Mouse (Mus musculus): ENCODE data around the gene Lpar5. TPM values are rescaled to one million over a fixed set of nuclear protein-coding genes. Genes with fewer than 3 reads are reported as not detected.
"Not testable (repeated sequence)": the region's sequence is repeated elsewhere in the genome, so short reads cannot be mapped to it uniquely, and the experiment has no call there.

Gene Lpar5
- polyA plus RNA-seq, 1 experiment from 2014 or later, result 1.1 TPM

DNA sequence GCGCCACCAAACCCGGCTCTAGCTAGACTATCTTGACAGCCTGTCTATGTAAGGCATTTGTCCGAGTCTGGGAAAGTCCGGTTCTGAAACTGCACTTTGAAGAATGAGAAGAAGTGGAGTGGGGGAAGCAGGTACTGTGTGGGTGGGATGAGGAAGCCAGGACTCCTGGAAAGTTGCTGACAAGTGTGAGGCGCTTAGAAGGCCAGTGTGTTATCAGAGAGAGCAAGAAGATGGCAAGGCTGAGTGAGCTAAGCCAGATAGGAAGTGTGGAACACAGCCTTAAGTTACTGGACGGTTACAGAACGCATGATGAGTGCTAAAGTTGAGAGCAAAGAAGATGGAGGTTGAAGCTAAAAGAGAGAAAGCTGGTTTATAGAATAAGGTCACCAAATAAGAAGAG, 25.6 kb upstream of the Lpar5 start:
- ATAC-seq (ENCODE audit: low read depth), result no peak
- DNase-seq (ENCODE audit: low spot score), result no peak
- H3K4me1 ChIP-seq (ENCODE audit: control insufficient read depth, insufficient read depth, low read length), result peaks cover 8% of the 10 kb centered on the region; the same call in 1 of the 2 replicates
- no peak overlapping the region for H3K27ac ChIP-seq (replicated peaks; ENCODE audit: low read depth, low read length)
- H3K9me3 ChIP-seq (ENCODE audit: control insufficient read depth, low read length), result no peaks in the 10 kb centered on the region
- no peaks in the 10 kb centered on the region for H3K27me3 ChIP-seq (replicated peaks; ENCODE audit: control insufficient read depth, insufficient read depth, low read length)
- 91% methylated on average over 7 of the region's 7 CpGs for WGBS
- H3K9ac ChIP-seq (ENCODE audit: low read depth, low read length), result no peak overlapping the region
- no peak overlapping the region for H3K4me2 ChIP-seq (ENCODE audit: low read depth, low read length)
- peaks cover 38% of the 10 kb centered on the region for H3K36me3 ChIP-seq (ENCODE audit: control insufficient read depth, insufficient read depth, low read length)
- H3K4me3 ChIP-seq (ENCODE audit: low read depth, low read length), result no peak overlapping the region

DNA sequence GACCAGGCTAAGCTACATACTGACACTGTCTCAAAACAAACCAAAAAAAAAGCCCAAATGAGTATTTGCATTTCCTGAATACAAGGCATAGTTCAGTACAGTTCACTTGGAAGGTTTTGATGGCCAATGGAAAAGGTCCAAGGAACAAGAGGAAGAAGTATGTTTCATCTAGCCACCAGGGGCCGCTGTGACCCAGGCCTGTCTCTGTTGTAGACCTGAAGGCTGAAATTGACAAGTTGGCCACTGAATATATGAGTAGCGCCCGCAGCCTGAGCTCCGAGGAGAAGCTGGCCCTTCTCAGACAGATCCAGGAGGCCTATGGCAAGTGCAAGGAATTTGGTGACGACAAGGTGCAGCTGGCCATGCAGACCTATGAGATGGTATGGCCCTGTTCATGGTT, 21.0 kb upstream of the Lpar5 start:
- H3K27me3 ChIP-seq (replicated peaks; ENCODE audit: control insufficient read depth, insufficient read depth, low read length), result no peaks in the 10 kb centered on the region
- no peak overlapping the region for H3K27ac ChIP-seq (replicated peaks; ENCODE audit: low read depth, low read length)
- WGBS, result 25% methylated on average over 5 of the region's 5 CpGs
- H3K36me3 ChIP-seq (ENCODE audit: control insufficient read depth, insufficient read depth, low read length), result peaks cover 71% of the 10 kb centered on the region
- H3K4me2 ChIP-seq (ENCODE audit: low read depth, low read length), result no peak overlapping the region
- DNase-seq (ENCODE audit: low spot score) (peak; percentile 87), ATAC-seq (ENCODE audit: low read depth) (peak; percentile 45; the same call in 1 of the 2 replicates)
- H3K9me3 ChIP-seq (ENCODE audit: control insufficient read depth, low read length), result no peaks in the 10 kb centered on the region
- no peak overlapping the region for H3K4me3 ChIP-seq (ENCODE audit: low read depth, low read length)
- H3K9ac ChIP-seq (ENCODE audit: low read depth, low read length), result no peak overlapping the region
- H3K4me1 ChIP-seq (ENCODE audit: control insufficient read depth, insufficient read depth, low read length), result no peaks in the 10 kb centered on the region

GRCm38 (mm10) chr6:125049678-125050077, 18.0 kb upstream of the Lpar5 start, which contains the start of gene Acrbp:
Gene Acrbp, plus strand, starts transcription at chr6:125049689.
- H3K36me3 ChIP-seq (ENCODE audit: control insufficient read depth, insufficient read depth, low read length), result peaks cover 82% of the 10 kb centered on the region
- no peaks in the 10 kb centered on the region for H3K27me3 ChIP-seq (replicated peaks; ENCODE audit: control insufficient read depth, insufficient read depth, low read length)
- WGBS, result 35% methylated on average over 20 of the region's 20 CpGs
- ATAC-seq (ENCODE audit: low read depth), result no peak
- H3K4me2 ChIP-seq (ENCODE audit: low read depth, low read length), result no peak within 1 kb of the TSS
- H3K4me1 ChIP-seq (ENCODE audit: control insufficient read depth, insufficient read depth, low read length), result no peaks in the 10 kb centered on the region
- H3K27ac ChIP-seq (replicated peaks; ENCODE audit: low read depth, low read length), result no peak within 1 kb of the TSS
- DNase-seq (ENCODE audit: low spot score), result no peak
- H3K9me3 ChIP-seq (ENCODE audit: control insufficient read depth, low read length), result no peaks in the 10 kb centered on the region
- no peak within 1 kb of the TSS for H3K9ac ChIP-seq (ENCODE audit: low read depth, low read length)
- no peak within 1 kb of the TSS for H3K4me3 ChIP-seq (ENCODE audit: low read depth, low read length)

DNA sequence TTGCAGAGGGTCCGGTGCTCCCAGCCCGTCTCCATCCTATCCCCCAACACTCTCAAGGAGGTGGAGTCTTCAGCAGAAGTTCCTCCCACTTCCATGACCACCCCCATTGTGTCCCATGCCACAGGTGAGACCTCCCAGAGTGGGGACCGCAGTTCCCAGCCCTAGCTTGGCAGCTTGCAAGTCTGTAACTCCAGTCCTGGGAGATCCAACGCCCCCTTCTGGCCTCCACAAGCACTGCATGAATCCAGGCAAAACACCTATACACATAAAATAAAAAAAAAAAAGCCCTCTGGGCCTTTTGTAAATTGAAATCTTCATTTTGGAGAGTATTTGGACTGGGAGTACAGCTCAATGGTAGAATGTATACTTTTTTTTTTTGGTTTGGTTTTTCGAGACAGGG, 16.5 kb upstream of the Lpar5 start:
- Histone ChIP-seq H3K9me3 (ENCODE audit: control insufficient read depth, low read length) (no peaks in the 10 kb centered on the region), H3K27ac (replicated peaks; ENCODE audit: low read depth, low read length) (no peak overlapping the region), H3K4me1 (ENCODE audit: control insufficient read depth, insufficient read depth, low read length) (no peaks in the 10 kb centered on the region), H3K27me3 (replicated peaks; ENCODE audit: control insufficient read depth, insufficient read depth, low read length) (no peaks in the 10 kb centered on the region), H3K4me3 (ENCODE audit: low read depth, low read length) (no peak overlapping the region), H3K4me2 (ENCODE audit: low read depth, low read length) (no peak overlapping the region), H3K36me3 (ENCODE audit: control insufficient read depth, insufficient read depth, low read length) (peaks cover 84% of the 10 kb centered on the region), H3K9ac (ENCODE audit: low read depth, low read length) (no peak overlapping the region)
- 76% methylated on average over 5 of the region's 5 CpGs for WGBS
- DNase-seq (ENCODE audit: low spot score) (no peak), ATAC-seq (ENCODE audit: low read depth) (no peak)

DNA sequence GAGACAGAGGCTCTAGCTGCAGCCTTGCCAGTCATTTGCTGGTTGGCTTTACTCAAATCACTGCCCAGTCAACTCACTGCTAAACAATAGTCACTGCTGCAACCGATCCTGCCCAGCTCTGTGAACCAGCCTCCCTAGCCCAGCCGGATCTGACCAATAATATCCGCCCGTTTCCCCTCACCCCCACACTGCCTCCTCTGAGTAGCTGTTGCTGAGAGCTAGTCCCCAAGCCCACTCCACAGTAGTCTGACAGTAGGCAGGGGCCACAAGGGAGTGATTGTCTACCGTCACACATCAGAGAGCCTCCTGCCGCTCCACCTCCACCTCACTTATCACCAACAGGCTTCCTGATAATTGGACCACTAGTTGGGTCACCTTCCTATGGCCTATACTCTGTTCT, 6.2 kb upstream of the Lpar5 start:
- WGBS, result 32% methylated on average over 6 of the region's 6 CpGs
- H3K9me3 ChIP-seq (ENCODE audit: control insufficient read depth, low read length), result no peaks in the 10 kb centered on the region
- 0 out of 2 replicates have a peak overlapping the region, but pooled peaks have one; percentile 19 for H3K9ac ChIP-seq (ENCODE audit: low read depth, low read length)
- ATAC-seq (ENCODE audit: low read depth) (no peak), DNase-seq (ENCODE audit: low spot score) (no peak)
- no peaks in the 10 kb centered on the region; the same call in 1 of the 2 replicates for H3K36me3 ChIP-seq (ENCODE audit: control insufficient read depth, insufficient read depth, low read length)
- H3K4me2 ChIP-seq (ENCODE audit: low read depth, low read length), result no peak overlapping the region
- H3K4me3 ChIP-seq (ENCODE audit: low read depth, low read length), result no peak overlapping the region
- no peaks in the 10 kb centered on the region for H3K27me3 ChIP-seq (replicated peaks; ENCODE audit: control insufficient read depth, insufficient read depth, low read length)
- H3K27ac ChIP-seq (replicated peaks; ENCODE audit: low read depth, low read length), result no peak overlapping the region
- no peaks in the 10 kb centered on the region; the same call in 1 of the 2 replicates for H3K4me1 ChIP-seq (ENCODE audit: control insufficient read depth, insufficient read depth, low read length)

GRCm38 (mm10) chr6:125062511-125062910, 5.2 kb upstream of the Lpar5 start:
- no peaks in the 10 kb centered on the region for H3K36me3 ChIP-seq (ENCODE audit: control insufficient read depth, insufficient read depth, low read length)
- H3K27me3 ChIP-seq (replicated peaks; ENCODE audit: control insufficient read depth, insufficient read depth, low read length), result no peaks in the 10 kb centered on the region
- no peaks in the 10 kb centered on the region for H3K9me3 ChIP-seq (ENCODE audit: control insufficient read depth, low read length)
- H3K4me3 ChIP-seq (ENCODE audit: low read depth, low read length), result no peak overlapping the region
- 79% methylated on average over 4 of the region's 5 CpGs for WGBS
- DNase-seq (ENCODE audit: low spot score) (no peak), ATAC-seq (ENCODE audit: low read depth) (no peak)
- no peaks in the 10 kb centered on the region; the same call in 1 of the 2 replicates for H3K4me1 ChIP-seq (ENCODE audit: control insufficient read depth, insufficient read depth, low read length)
- H3K9ac ChIP-seq (ENCODE audit: low read depth, low read length), result no peak overlapping the region
- no peak overlapping the region for H3K4me2 ChIP-seq (ENCODE audit: low read depth, low read length)
- no peak overlapping the region for H3K27ac ChIP-seq (replicated peaks; ENCODE audit: low read depth, low read length)

GRCm38 (mm10) chr6:125063906-125064305, 3.8 kb upstream of the Lpar5 start:
- Histone ChIP-seq H3K27me3 (replicated peaks; ENCODE audit: control insufficient read depth, insufficient read depth, low read length) (no peaks in the 10 kb centered on the region), H3K4me1 (ENCODE audit: control insufficient read depth, insufficient read depth, low read length) (no peaks in the 10 kb centered on the region; the same call in 1 of the 2 replicates), H3K36me3 (ENCODE audit: control insufficient read depth, insufficient read depth, low read length) (no peaks in the 10 kb centered on the region), H3K9ac (ENCODE audit: low read depth, low read length) (no peak overlapping the region), H3K4me3 (ENCODE audit: low read depth, low read length) (no peak overlapping the region), H3K9me3 (ENCODE audit: control insufficient read depth, low read length) (no peaks in the 10 kb centered on the region), H3K27ac (replicated peaks; ENCODE audit: low read depth, low read length) (no peak overlapping the region), H3K4me2 (ENCODE audit: low read depth, low read length) (no peak overlapping the region)
- ATAC-seq (ENCODE audit: low read depth), result no peak
- WGBS, result 76% methylated on average over 6 of the region's 6 CpGs
- no peak for DNase-seq (ENCODE audit: low spot score)

- not testable (repeated sequence) for DNase-seq (ENCODE audit: low spot score); ATAC-seq (ENCODE audit: low read depth); H3K9ac ChIP-seq (ENCODE audit: low read depth, low read length); H3K27me3 ChIP-seq (replicated peaks; ENCODE audit: control insufficient read depth, insufficient read depth, low read length); H3K4me2 ChIP-seq (ENCODE audit: low read depth, low read length); H3K27ac ChIP-seq (replicated peaks; ENCODE audit: low read depth, low read length); H3K36me3 ChIP-seq (ENCODE audit: control insufficient read depth, insufficient read depth, low read length); H3K4me3 ChIP-seq (ENCODE audit: low read depth, low read length); H3K4me1 ChIP-seq (ENCODE audit: control insufficient read depth, insufficient read depth, low read length); H3K9me3 ChIP-seq (ENCODE audit: control insufficient read depth, low read length)
- WGBS, result no CpG with 5 or more reads among the region's 1 CpGs
Observed at GRCm38 (mm10) chr6:125065223-125065622, 2.5 kb upstream of the Lpar5 start.

GRCm38 (mm10) chr6:125071170-125071895, 3.6 kb downstream of the Lpar5 start:
- Histone ChIP-seq H3K27me3 (replicated peaks; ENCODE audit: control insufficient read depth, insufficient read depth, low read length) (no peaks in the 10 kb centered on the region), H3K36me3 (ENCODE audit: control insufficient read depth, insufficient read depth, low read length) (no peaks in the 10 kb centered on the region), H3K9me3 (ENCODE audit: control insufficient read depth, low read length) (no peaks in the 10 kb centered on the region), H3K9ac (ENCODE audit: low read depth, low read length) (0 out of 2 replicates have a peak overlapping the region, but pooled peaks have one; percentile 8), H3K27ac (replicated peaks; ENCODE audit: low read depth, low read length) (peak overlapping the region; percentile 91), H3K4me2 (ENCODE audit: low read depth, low read length) (peak overlapping the region; percentile 12; the same call in 1 of the 2 replicates), H3K4me3 (ENCODE audit: low read depth, low read length) (no peak overlapping the region), H3K4me1 (ENCODE audit: control insufficient read depth, insufficient read depth, low read length) (peaks cover 13% of the 10 kb centered on the region)
- peak; percentile 72 for ATAC-seq (ENCODE audit: low read depth)
- peak; percentile 47 for DNase-seq (ENCODE audit: low spot score)
- WGBS, result 80% methylated on average over 18 of the region's 18 CpGs
